Mouse (Mus musculus): ENCODE measurements around the gene Ccl25. TPM values are rescaled to one million over a fixed set of nuclear protein-coding genes. Genes with fewer than 3 reads are reported as not detected.

The Ccl25 gene
- polyA plus RNA-seq, 1 experiment from 2014 or later = 14.0 TPM

DNA sequence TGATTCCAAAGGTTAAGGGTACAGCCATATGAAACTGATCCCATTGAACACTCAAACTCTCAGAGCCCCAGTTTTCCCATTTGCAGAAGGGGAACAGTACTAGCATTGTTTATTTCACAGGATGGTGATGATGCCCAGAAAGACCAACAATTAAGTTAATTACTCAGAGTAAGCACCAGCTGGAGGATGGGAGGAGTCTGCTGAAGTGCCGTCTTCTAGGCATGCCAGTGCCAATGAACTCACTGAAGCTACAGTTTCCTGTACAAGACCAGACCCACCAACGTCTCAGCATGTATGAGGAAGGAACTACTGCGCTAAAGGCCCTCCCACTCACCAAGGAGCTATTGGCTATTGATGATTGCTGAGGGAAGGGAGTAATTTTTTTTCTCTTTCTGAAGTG lies 34.4 kb downstream of the Ccl25 start:
- H3K4me3 ChIP-seq (ENCODE audit: low read depth, low read length) = no peak overlapping the region
- H3K36me3 ChIP-seq (replicated peaks; ENCODE audit: control insufficient read depth, insufficient read depth, low read depth, low read length) = no peaks in the 10 kb centered on the region
- ATAC-seq (replicated peaks; ENCODE audit: insufficient number of reproducible peaks, low FRiP score, low TSS enrichment, low read depth) (no peak), DNase-seq (ENCODE audit: low spot score) (no peak)
- no peaks in the 10 kb centered on the region for H3K9me3 ChIP-seq (replicated peaks; ENCODE audit: control insufficient read depth, low read length)
- no peak overlapping the region for H3K27ac ChIP-seq (replicated peaks; ENCODE audit: low read depth, low read length)
- no peaks in the 10 kb centered on the region for H3K4me1 ChIP-seq (ENCODE audit: control insufficient read depth, insufficient read depth, low read length)
- WGBS = 62% methylated on average over 3 of the region's 3 CpGs
- no peaks in the 10 kb centered on the region for H3K27me3 ChIP-seq (ENCODE audit: control insufficient read depth, insufficient read depth, low read length)
- no peak overlapping the region for H3K4me2 ChIP-seq (ENCODE audit: low read depth, low read length)
- H3K9ac ChIP-seq (replicated peaks; ENCODE audit: low read length) = no peak overlapping the region

DNA sequence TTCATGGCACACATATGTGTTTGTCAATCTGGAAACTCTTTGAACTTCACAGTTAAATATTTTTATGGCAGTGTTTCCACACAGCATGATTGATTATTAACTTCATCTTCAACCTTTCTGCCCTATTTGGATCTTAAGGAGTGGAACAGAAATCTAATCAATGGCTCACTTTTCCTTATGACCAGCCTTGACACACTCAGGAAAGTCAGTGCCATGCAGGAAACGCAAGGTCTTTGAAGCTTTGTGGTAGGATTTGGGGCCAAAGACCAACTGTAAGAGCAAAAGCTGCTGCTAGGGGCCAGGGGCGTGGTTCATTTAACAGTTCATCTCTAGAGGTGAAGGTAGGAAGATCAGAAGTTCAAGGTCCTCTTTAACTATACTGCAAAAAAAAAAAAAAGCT lies 35.9 kb downstream of the Ccl25 start:
- 76% methylated on average over 2 of the region's 2 CpGs for WGBS
- Histone ChIP-seq H3K27me3 (ENCODE audit: control insufficient read depth, insufficient read depth, low read length) (no peaks in the 10 kb centered on the region), H3K27ac (replicated peaks; ENCODE audit: low read depth, low read length) (no peak overlapping the region), H3K4me3 (ENCODE audit: low read depth, low read length) (no peak overlapping the region), H3K36me3 (replicated peaks; ENCODE audit: control insufficient read depth, insufficient read depth, low read depth, low read length) (no peaks in the 10 kb centered on the region), H3K4me1 (ENCODE audit: control insufficient read depth, insufficient read depth, low read length) (no peaks in the 10 kb centered on the region), H3K9me3 (replicated peaks; ENCODE audit: control insufficient read depth, low read length) (no peaks in the 10 kb centered on the region), H3K4me2 (ENCODE audit: low read depth, low read length) (no peak overlapping the region), H3K9ac (replicated peaks; ENCODE audit: low read length) (no peak overlapping the region)
- no peak for ATAC-seq (replicated peaks; ENCODE audit: insufficient number of reproducible peaks, low FRiP score, low TSS enrichment, low read depth)
- no peak for DNase-seq (ENCODE audit: low spot score)

- H3K9ac ChIP-seq (replicated peaks; ENCODE audit: low read length) = no peak overlapping the region
- no peak overlapping the region for H3K4me2 ChIP-seq (ENCODE audit: low read depth, low read length)
- H3K27ac ChIP-seq (replicated peaks; ENCODE audit: low read depth, low read length) = no peak overlapping the region
- no peaks in the 10 kb centered on the region for H3K9me3 ChIP-seq (replicated peaks; ENCODE audit: control insufficient read depth, low read length)
- H3K4me3 ChIP-seq (ENCODE audit: low read depth, low read length) = no peak overlapping the region
- no peaks in the 10 kb centered on the region for H3K27me3 ChIP-seq (ENCODE audit: control insufficient read depth, insufficient read depth, low read length)
- no peaks in the 10 kb centered on the region for H3K36me3 ChIP-seq (replicated peaks; ENCODE audit: control insufficient read depth, insufficient read depth, low read depth, low read length)
- DNase-seq (ENCODE audit: low spot score) = no peak
- no peaks in the 10 kb centered on the region for H3K4me1 ChIP-seq (ENCODE audit: control insufficient read depth, insufficient read depth, low read length)
- 86% methylated on average over 3 of the region's 3 CpGs for WGBS
- no peak for ATAC-seq (replicated peaks; ENCODE audit: insufficient number of reproducible peaks, low FRiP score, low TSS enrichment, low read depth)
Observed at GRCm38 (mm10) chr8:4366189-4366588, 41.2 kb downstream of the Ccl25 start.

DNA sequence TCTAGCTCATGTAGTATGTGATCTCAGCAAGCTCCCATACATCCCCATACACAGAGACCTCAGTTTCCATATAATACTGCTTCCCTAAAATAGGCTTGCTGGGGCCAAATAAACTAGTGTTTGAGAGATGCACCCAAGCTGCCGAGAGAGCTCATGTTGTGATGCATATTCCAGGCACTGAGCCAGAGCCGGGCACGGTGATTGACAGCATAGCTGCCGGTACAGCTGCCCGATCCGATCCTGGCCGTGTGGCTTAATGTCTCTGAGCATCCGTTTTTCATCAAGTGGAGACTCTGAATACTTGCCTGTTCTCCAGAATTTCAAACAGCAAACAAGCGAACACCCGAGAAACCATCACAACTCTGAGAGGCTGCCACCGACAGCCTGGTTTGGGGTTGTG lies 42.8 kb downstream of the Ccl25 start:
- Histone ChIP-seq H3K4me3 (ENCODE audit: low read depth, low read length) (no peak overlapping the region), H3K4me2 (ENCODE audit: low read depth, low read length) (no peak overlapping the region), H3K27ac (replicated peaks; ENCODE audit: low read depth, low read length) (no peak overlapping the region), H3K9me3 (replicated peaks; ENCODE audit: control insufficient read depth, low read length) (no peaks in the 10 kb centered on the region), H3K27me3 (ENCODE audit: control insufficient read depth, insufficient read depth, low read length) (no peaks in the 10 kb centered on the region), H3K36me3 (replicated peaks; ENCODE audit: control insufficient read depth, insufficient read depth, low read depth, low read length) (no peaks in the 10 kb centered on the region), H3K4me1 (ENCODE audit: control insufficient read depth, insufficient read depth, low read length) (no peaks in the 10 kb centered on the region), H3K9ac (replicated peaks; ENCODE audit: low read length) (no peak overlapping the region)
- 82% methylated on average over 11 of the region's 11 CpGs for WGBS
- no peak for DNase-seq (ENCODE audit: low spot score)
- no peak for ATAC-seq (replicated peaks; ENCODE audit: insufficient number of reproducible peaks, low FRiP score, low TSS enrichment, low read depth)

DNA sequence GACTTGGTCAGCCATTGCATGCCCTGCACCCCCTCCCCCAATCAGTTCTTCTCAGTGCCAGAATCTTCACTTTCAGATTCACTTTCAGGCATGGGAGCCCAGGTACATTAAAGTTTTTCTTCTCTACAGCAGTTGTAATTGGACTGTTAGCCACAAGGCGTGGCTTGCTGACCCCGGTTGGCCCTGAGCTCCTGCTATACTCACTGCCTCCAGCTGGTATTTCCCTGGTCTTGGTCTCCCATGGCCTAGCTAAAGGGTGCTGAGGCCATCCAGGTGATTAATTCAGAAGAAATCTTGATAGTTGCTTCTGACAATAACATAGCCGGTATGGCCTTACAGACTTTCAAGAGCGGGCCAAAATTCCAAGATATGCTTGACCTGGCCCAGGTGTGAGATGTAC lies 43.5 kb downstream of the Ccl25 start:
- no peak overlapping the region for H3K9ac ChIP-seq (replicated peaks; ENCODE audit: low read length)
- ATAC-seq (replicated peaks; ENCODE audit: insufficient number of reproducible peaks, low FRiP score, low TSS enrichment, low read depth) (no peak), DNase-seq (ENCODE audit: low spot score) (no peak)
- no peaks in the 10 kb centered on the region for H3K27me3 ChIP-seq (ENCODE audit: control insufficient read depth, insufficient read depth, low read length)
- no peak overlapping the region for H3K4me3 ChIP-seq (ENCODE audit: low read depth, low read length)
- H3K9me3 ChIP-seq (replicated peaks; ENCODE audit: control insufficient read depth, low read length) = no peaks in the 10 kb centered on the region
- H3K4me2 ChIP-seq (ENCODE audit: low read depth, low read length) = no peak overlapping the region
- H3K27ac ChIP-seq (replicated peaks; ENCODE audit: low read depth, low read length) = no peak overlapping the region
- no peaks in the 10 kb centered on the region for H3K36me3 ChIP-seq (replicated peaks; ENCODE audit: control insufficient read depth, insufficient read depth, low read depth, low read length)
- no peaks in the 10 kb centered on the region for H3K4me1 ChIP-seq (ENCODE audit: control insufficient read depth, insufficient read depth, low read length)
- WGBS = 87% methylated on average over 4 of the region's 4 CpGs

DNA sequence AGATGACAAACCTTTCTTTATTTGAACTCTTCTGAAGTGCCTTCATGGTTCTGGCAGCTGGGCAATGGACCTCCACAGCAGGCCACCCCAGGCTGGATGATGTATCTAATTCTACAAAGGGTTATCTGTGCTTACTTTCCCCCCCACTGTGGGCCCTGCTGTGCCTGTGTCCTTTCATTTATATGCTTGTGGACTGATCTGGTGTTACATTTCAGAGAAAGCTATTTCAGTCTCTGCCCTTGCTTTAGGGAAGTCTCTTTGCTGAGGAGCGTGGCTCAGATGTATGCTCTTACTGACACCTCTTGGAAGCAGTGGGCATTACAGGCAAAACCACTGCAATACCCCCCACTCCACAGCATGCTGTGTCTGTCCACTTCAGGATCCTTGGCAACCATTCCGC lies 45.1 kb downstream of the Ccl25 start:
- DNase-seq (ENCODE audit: low spot score) (peak; percentile 54), ATAC-seq (replicated peaks; ENCODE audit: insufficient number of reproducible peaks, low FRiP score, low TSS enrichment, low read depth) (0 out of 2 replicates have a peak, but pooled peaks have one; percentile 9)
- H3K9me3 ChIP-seq (replicated peaks; ENCODE audit: control insufficient read depth, low read length) = no peaks in the 10 kb centered on the region
- H3K9ac ChIP-seq (replicated peaks; ENCODE audit: low read length) = no peak overlapping the region
- H3K4me1 ChIP-seq (ENCODE audit: control insufficient read depth, insufficient read depth, low read length) = no peaks in the 10 kb centered on the region
- no peak overlapping the region for H3K4me2 ChIP-seq (ENCODE audit: low read depth, low read length)
- WGBS = 23% methylated on average over 2 of the region's 2 CpGs
- no peak overlapping the region for H3K27ac ChIP-seq (replicated peaks; ENCODE audit: low read depth, low read length)
- H3K4me3 ChIP-seq (ENCODE audit: low read depth, low read length) = no peak overlapping the region
- no peaks in the 10 kb centered on the region for H3K27me3 ChIP-seq (ENCODE audit: control insufficient read depth, insufficient read depth, low read length)
- H3K36me3 ChIP-seq (replicated peaks; ENCODE audit: control insufficient read depth, insufficient read depth, low read depth, low read length) = no peaks in the 10 kb centered on the region

- Histone ChIP-seq H3K9me3 (replicated peaks; ENCODE audit: control insufficient read depth, low read length) (no peaks in the 10 kb centered on the region), H3K27ac (replicated peaks; ENCODE audit: low read depth, low read length) (no peak overlapping the region), H3K4me2 (ENCODE audit: low read depth, low read length) (no peak overlapping the region), H3K36me3 (replicated peaks; ENCODE audit: control insufficient read depth, insufficient read depth, low read depth, low read length) (no peaks in the 10 kb centered on the region), H3K4me3 (ENCODE audit: low read depth, low read length) (no peak overlapping the region), H3K4me1 (ENCODE audit: control insufficient read depth, insufficient read depth, low read length) (no peaks in the 10 kb centered on the region), H3K27me3 (ENCODE audit: control insufficient read depth, insufficient read depth, low read length) (no peaks in the 10 kb centered on the region), H3K9ac (replicated peaks; ENCODE audit: low read length) (no peak overlapping the region)
- 76% methylated on average over 2 of the region's 2 CpGs for WGBS
- no peak for ATAC-seq (replicated peaks; ENCODE audit: insufficient number of reproducible peaks, low FRiP score, low TSS enrichment, low read depth)
- DNase-seq (ENCODE audit: low spot score) = peak; percentile 19
Observed at GRCm38 (mm10) chr8:4372657-4373056, 47.6 kb downstream of the Ccl25 start.

DNA sequence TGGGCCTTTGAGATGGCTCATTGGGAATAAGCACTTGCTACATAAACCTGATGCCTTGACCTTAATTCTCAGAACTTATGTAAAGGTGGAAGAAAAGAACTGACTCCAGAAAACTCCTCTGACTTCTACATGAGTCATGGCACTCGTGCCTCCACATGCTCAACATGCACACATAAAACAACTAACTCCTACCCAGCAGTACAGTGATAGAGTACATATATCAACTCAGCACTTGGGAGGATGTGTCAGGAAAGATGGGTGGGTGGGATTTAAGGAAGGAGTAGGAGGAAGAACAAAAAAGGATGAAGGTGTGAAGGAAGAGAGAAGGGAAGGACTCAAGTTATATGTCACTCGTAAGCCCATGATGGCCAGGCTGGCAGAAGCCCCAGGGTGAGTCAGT lies 76.4 kb downstream of the Ccl25 start:
- DNase-seq (ENCODE audit: low spot score) = no peak
- H3K36me3 ChIP-seq (replicated peaks; ENCODE audit: control insufficient read depth, insufficient read depth, low read depth, low read length) = no peaks in the 10 kb centered on the region
- H3K4me3 ChIP-seq (ENCODE audit: low read depth, low read length) = no peak overlapping the region
- no peak overlapping the region for H3K9ac ChIP-seq (replicated peaks; ENCODE audit: low read length)
- H3K9me3 ChIP-seq (replicated peaks; ENCODE audit: control insufficient read depth, low read length) = no peaks in the 10 kb centered on the region
- no peak overlapping the region for H3K27ac ChIP-seq (replicated peaks; ENCODE audit: low read depth, low read length)
- H3K4me2 ChIP-seq (ENCODE audit: low read depth, low read length) = no peak overlapping the region
- no peaks in the 10 kb centered on the region for H3K4me1 ChIP-seq (ENCODE audit: control insufficient read depth, insufficient read depth, low read length)
- 88% methylated on average over 2 of the region's 2 CpGs for WGBS
- ATAC-seq (replicated peaks; ENCODE audit: insufficient number of reproducible peaks, low FRiP score, low TSS enrichment, low read depth) = no peak
- H3K27me3 ChIP-seq (ENCODE audit: control insufficient read depth, insufficient read depth, low read length) = no peaks in the 10 kb centered on the region
